Mouse (Mus musculus): ENCODE results near the gene Sf3a3. TPM values are rescaled to one million over a fixed set of nuclear protein-coding genes. Genes with fewer than 3 reads are reported as not detected.

Gene Sf3a3
- polyA plus RNA-seq, 1 experiment from 2014 or later: 59.3 TPM

GRCm38 (mm10) chr4:124738783-124739182 is 24.2 kb downstream of the Sf3a3 start:
- in situ Hi-C loops (cut with MboI; ENCODE audit: low pct_unique_long_range_greater_than_20kb): no loop called here
- ATAC-seq (no peak), DNase-seq (ENCODE audit: low read depth, low spot score) (no peak)
- ChIA-PET CTCF (interaction anchor here (0.9 to 1.2 kb wide), 3 partner anchors 8 to 28 kb away, joined by 3 read pairs; no protein-coding TSS in a partner anchor), POLR2A (no interaction called here)
- TF ChIP-seq CTCF (IDR thresholded peaks at IDR 0.05): no peak
- H3K27me3 ChIP-seq: no peaks in the 10 kb centered on the region

GRCm38 (mm10) chr4:124741376-124742343 is 27.1 kb downstream of the Sf3a3 start, which contains the start of gene Inpp5b:
Gene Inpp5b, plus strand, starts transcription at chr4:124741850.
- no peak for DNase-seq (ENCODE audit: low read depth, low spot score)
- peak; percentile 72 for ATAC-seq
- CTCF ChIA-PET: interaction anchor here (1.0 kb wide), 1 partner anchor 30 kb away, joined by 3 read pairs; no protein-coding TSS in a partner anchor
- no peaks in the 10 kb centered on the region for H3K27me3 ChIP-seq
- POLR2A ChIA-PET: interaction anchor here (1.4 kb wide), 1 partner anchor 8 kb away, joined by 5 read pairs; no protein-coding TSS in a partner anchor
- in situ Hi-C loops (cut with MboI; ENCODE audit: low pct_unique_long_range_greater_than_20kb): no loop called here
- TF ChIP-seq CTCF (IDR thresholded peaks at IDR 0.05): no peak

- DNase-seq (ENCODE audit: low read depth, low spot score) (no peak), ATAC-seq (no peak)
- CTCF ChIA-PET: interaction anchor here (1.0 kb wide), 1 partner anchor 28 kb away, joined by 3 read pairs; no protein-coding TSS in a partner anchor
- TF ChIP-seq CTCF (IDR thresholded peaks at IDR 0.05): no peak
- POLR2A ChIA-PET: interaction anchor here (1.4 kb wide), 1 partner anchor 10 kb away, joined by 5 read pairs; no protein-coding TSS in a partner anchor
- H3K27me3 ChIP-seq: no peaks in the 10 kb centered on the region
- in situ Hi-C loops (cut with MboI; ENCODE audit: low pct_unique_long_range_greater_than_20kb): no loop called here
Observed at GRCm38 (mm10) chr4:124742839-124743238, 28.3 kb downstream of the Sf3a3 start.

GRCm38 (mm10) chr4:124746577-124746976 is 32.0 kb downstream of the Sf3a3 start:
- POLR2A ChIA-PET: interaction anchor here (0.7 kb wide), 1 partner anchor 1229 kb away, joined by 4 read pairs; no protein-coding TSS in a partner anchor
- CTCF ChIA-PET: interaction anchor here (0.8 kb wide), 1 partner anchor 9 kb away, joined by 3 read pairs; no protein-coding TSS in a partner anchor
- no peak for ATAC-seq
- H3K27me3 ChIP-seq: no peaks in the 10 kb centered on the region
- DNase-seq (ENCODE audit: low read depth, low spot score): no peak
- no peak for TF ChIP-seq CTCF (IDR thresholded peaks at IDR 0.05)
- in situ Hi-C loops (cut with MboI; ENCODE audit: low pct_unique_long_range_greater_than_20kb): no loop called here

GRCm38 (mm10) chr4:124747851-124748250 is 33.3 kb downstream of the Sf3a3 start:
- in situ Hi-C loops (cut with MboI; ENCODE audit: low pct_unique_long_range_greater_than_20kb): no loop called here
- POLR2A ChIA-PET: no interaction called here
- ATAC-seq (no peak), DNase-seq (ENCODE audit: low read depth, low spot score) (no peak)
- H3K27me3 ChIP-seq: no peaks in the 10 kb centered on the region
- TF ChIP-seq CTCF (IDR thresholded peaks at IDR 0.05): no peak
- CTCF ChIA-PET: no interaction called here

GRCm38 (mm10) chr4:124751300-124752250 is 37.0 kb downstream of the Sf3a3 start:
- POLR2A ChIA-PET: interaction anchor here (1.2 kb wide), 1 partner anchor 17 kb away, joined by 3 read pairs; no protein-coding TSS in a partner anchor
- TF ChIP-seq CTCF (IDR thresholded peaks at IDR 0.05): no peak
- in situ Hi-C loops (cut with MboI; ENCODE audit: low pct_unique_long_range_greater_than_20kb): no loop called here
- peak; percentile 99 for ATAC-seq
- H3K27me3 ChIP-seq: no peaks in the 10 kb centered on the region
- DNase-seq (ENCODE audit: low read depth, low spot score): peak; percentile 65
- CTCF ChIA-PET: no interaction called here

GRCm38 (mm10) chr4:124752281-124753199 is 38.0 kb downstream of the Sf3a3 start:
- H3K27me3 ChIP-seq: no peaks in the 10 kb centered on the region
- no peak for TF ChIP-seq CTCF (IDR thresholded peaks at IDR 0.05)
- in situ Hi-C loops (cut with MboI; ENCODE audit: low pct_unique_long_range_greater_than_20kb): no loop called here
- CTCF ChIA-PET: no interaction called here
- DNase-seq (ENCODE audit: low read depth, low spot score) (no peak), ATAC-seq (no peak)
- POLR2A ChIA-PET: no interaction called here

GRCm38 (mm10) chr4:124755526-124755925 is 41.0 kb downstream of the Sf3a3 start:
- in situ Hi-C loops (cut with MboI; ENCODE audit: low pct_unique_long_range_greater_than_20kb): no loop called here
- no peak for TF ChIP-seq CTCF (IDR thresholded peaks at IDR 0.05)
- no peak for ATAC-seq
- CTCF ChIA-PET: interaction anchor here (1.2 kb wide), 1 partner anchor 10 kb away, joined by 3 read pairs; no protein-coding TSS in a partner anchor
- DNase-seq (ENCODE audit: low read depth, low spot score): no peak
- H3K27me3 ChIP-seq: no peaks in the 10 kb centered on the region
- POLR2A ChIA-PET: no interaction called here

GRCm38 (mm10) chr4:124759305-124759811 is 44.8 kb downstream of the Sf3a3 start:
- ChIA-PET POLR2A (no interaction called here), CTCF (interaction anchor here (1.1 kb wide), 1 partner anchor 19 kb away, joined by 3 read pairs; no protein-coding TSS in a partner anchor)
- H3K27me3 ChIP-seq: no peaks in the 10 kb centered on the region
- ATAC-seq (no peak), DNase-seq (ENCODE audit: low read depth, low spot score) (no peak)
- in situ Hi-C loops (cut with MboI; ENCODE audit: low pct_unique_long_range_greater_than_20kb): no loop called here
- no peak for TF ChIP-seq CTCF (IDR thresholded peaks at IDR 0.05)

Measured in Patski (cell line).